Mouse (Mus musculus) liver, embryonic 16.5 days (tissue): ENCODE measurements at regions not wholly inside any gene's neighbourhood (a gene's known extent, or its start where the extent isn't known, plus 50 kb on each side); places are given as distances from the start of the nearest gene placed in this dataset.

Experiments
- ATAC-seq: fragments of 200-750 bp; cut with Nextera tagmentation; 2 replicates; pipeline ENCODE4 v1.8.0; 2017; ENCODE audit warnings: low read depth, mild to moderate bottlenecking, moderate number of reproducible peaks, moderate library complexity
- H3K27ac ChIP-seq: fragments of 300-500 bp; sonication (generic); 2 replicates; pipeline ENCODE4 v1.5.1; 2014; ENCODE audit warnings: mild to moderate bottlenecking, low read length
- H3K27me3 ChIP-seq: fragments of 300-500 bp; sonication (generic); 2 replicates; pipeline ENCODE4 v1.6.1; 2014; ENCODE audit warnings: low read depth, low read length, mixed read lengths; ENCODE audit not compliant: control insufficient read depth, insufficient read depth
- H3K36me3 ChIP-seq: fragments of 300-500 bp; sonication (generic); 2 replicates; pipeline ENCODE4 v1.6.1; 2014; ENCODE audit warnings: mild to moderate bottlenecking; ENCODE audit not compliant: control insufficient read depth, insufficient read depth
- H3K4me1 ChIP-seq: fragments of 300-500 bp; sonication (generic); 2 replicates; pipeline ENCODE4 v1.6.1; 2014; ENCODE audit warnings: low read depth, low read length, mixed read lengths; ENCODE audit not compliant: control insufficient read depth
- H3K4me2 ChIP-seq: fragments of 300-500 bp; sonication (generic); 2 replicates; pipeline ENCODE4 v1.6.1; 2014; ENCODE audit warnings: low read depth, low read length, mixed read lengths
- H3K4me3 ChIP-seq: fragments of 300-500 bp; sonication (generic); 2 replicates; pipeline ENCODE4 v1.5.1; 2014; ENCODE audit warnings: low read depth, mild to moderate bottlenecking, low read length
- H3K9ac ChIP-seq: fragments of 300-500 bp; sonication (generic); 2 replicates; pipeline ENCODE4 v1.6.1; 2014; ENCODE audit warnings: low read depth, low read length
- H3K9me3 ChIP-seq: fragments of 300-500 bp; sonication (generic); replicated peaks from 2 replicates; pipeline ENCODE4 v1.6.1; 2016; ENCODE audit warnings: low read length; ENCODE audit not compliant: control insufficient read depth
- WGBS: fragments of 180-500 bp; shearing (Covaris S2); extraction: QIAGEN DNeasy Blood & Tissue Kit; methylation state at CpG from one replicate; pipeline ENCODE4 v1.1.7; 2014; ENCODE audit not compliant: insufficient replicate concordance; 5-methylcytosine and 5-hydroxymethylcytosine counted together

- ATAC-seq: no peak
- Histone ChIP-seq H3K27ac (no peak overlapping the region), H3K4me3 (no peak overlapping the region), H3K27me3 (no peaks in the 10 kb centered on the region), H3K9me3 (no peaks in the 10 kb centered on the region), H3K4me2 (no peak overlapping the region), H3K36me3 (no peaks in the 10 kb centered on the region), H3K9ac (no peak overlapping the region), H3K4me1 (no peaks in the 10 kb centered on the region)
- WGBS: 71% methylated on average over 2 of the region's 2 CpGs
These were observed 3016.3 kb downstream of the Gm37988 start for GRCm38 (mm10) chr1:7823969-7824368.
